Mouse (Mus musculus): ENCODE results near the gene Maea. TPM values are rescaled to one million over a fixed set of nuclear protein-coding genes. Genes with fewer than 3 reads are reported as not detected.

Maea gene
- polyA plus RNA-seq, 1 experiment = 94.9 TPM

- Histone ChIP-seq H3K79me2 (ENCODE audit: control insufficient read depth, insufficient read depth) (no peaks in the 10 kb centered on the region), H3K79me3 (ENCODE audit: low read depth) (no peaks in the 10 kb centered on the region), H3K4me3 (ENCODE audit: insufficient read depth, poor library complexity, severe bottlenecking) (no peak overlapping the region), H3K27me3 (ENCODE audit: control insufficient read depth, insufficient read depth, insufficient read length) (no peaks in the 10 kb centered on the region), H3K36me3 (ENCODE audit: control insufficient read depth, insufficient read depth) (no peaks in the 10 kb centered on the region), H3ac (ENCODE audit: control insufficient read depth, insufficient read length, low read depth) (no peak overlapping the region)
- TF ChIP-seq MAX (IDR thresholded peaks at IDR 0.05) (no peak), CTCF (IDR thresholded peaks at IDR 0.05; ENCODE audit: control insufficient read depth, insufficient read depth, insufficient read length) (peak; percentile 96), MYOD1 (IDR thresholded peaks at IDR 0.05; ENCODE audit: control insufficient read depth, insufficient read length, low read depth) (no peak)
Measured at GRCm38 (mm10) chr5:33393803-33394202, 58.5 kb downstream of the Maea start.

DNA sequence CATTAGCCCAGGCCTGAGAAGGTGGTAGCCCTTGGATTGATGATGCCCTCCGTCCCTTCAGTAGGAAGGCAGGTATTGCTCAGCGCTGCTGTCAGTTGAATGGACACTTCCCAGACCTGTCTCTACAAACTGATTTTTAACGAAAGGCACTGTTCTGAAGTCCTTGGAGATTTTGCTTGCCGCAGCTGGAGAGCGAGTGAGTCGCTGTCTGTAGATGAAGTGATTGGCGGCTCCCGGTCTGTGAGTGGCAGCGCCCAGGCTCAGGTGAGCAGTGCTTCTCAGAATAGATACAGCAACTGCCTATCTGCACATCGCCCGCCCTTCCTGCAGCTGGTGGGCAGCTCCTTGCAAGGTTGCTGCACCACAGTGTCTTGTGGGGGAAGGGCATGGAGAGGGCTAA is 60.4 kb downstream of the Maea start:
- TF ChIP-seq FOSL1 (IDR thresholded peaks at IDR 0.05; ENCODE audit: insufficient read depth, low read length, poor library complexity, severe bottlenecking) = no peak
- no peak for TF ChIP-seq CEBPB (IDR thresholded peaks at IDR 0.05; ENCODE audit: low read depth)
- H3K4me3 ChIP-seq (ENCODE audit: insufficient read depth, poor library complexity, severe bottlenecking) = no peak overlapping the region
- no peak overlapping the region for H3ac ChIP-seq (ENCODE audit: control insufficient read depth, insufficient read length, low read depth)
- no peaks in the 10 kb centered on the region for H3K79me2 ChIP-seq (ENCODE audit: control insufficient read depth, insufficient read depth)
- no peaks in the 10 kb centered on the region for H3K79me3 ChIP-seq (ENCODE audit: low read depth)
- H3K36me3 ChIP-seq (ENCODE audit: control insufficient read depth, insufficient read depth) = no peaks in the 10 kb centered on the region
- H3K27me3 ChIP-seq (ENCODE audit: control insufficient read depth, insufficient read depth, insufficient read length) = no peaks in the 10 kb centered on the region

DNA sequence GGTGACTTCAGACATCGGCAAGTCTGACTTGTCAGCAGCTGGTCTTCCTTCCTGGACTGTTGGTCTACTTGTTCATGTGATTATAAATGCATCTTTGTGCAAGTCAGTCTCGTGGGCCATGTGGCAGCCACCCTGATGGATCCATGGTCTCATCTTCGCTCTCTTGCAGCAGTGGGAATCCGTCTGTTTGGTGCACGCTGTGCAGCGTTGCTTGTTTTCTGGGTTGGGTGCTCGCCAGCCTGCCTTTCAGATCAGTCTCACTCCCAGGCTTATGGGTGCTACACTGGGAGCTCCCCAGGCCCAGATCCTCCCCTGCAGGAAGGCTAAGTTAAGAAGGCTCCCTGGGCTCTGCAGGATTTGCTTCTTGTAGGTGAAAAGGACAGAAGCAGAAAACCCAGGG is 61.5 kb downstream of the Maea start:
- Histone ChIP-seq H3K27me3 (ENCODE audit: control insufficient read depth, insufficient read depth, insufficient read length) (no peaks in the 10 kb centered on the region), H3K79me2 (ENCODE audit: control insufficient read depth, insufficient read depth) (no peaks in the 10 kb centered on the region), H3ac (ENCODE audit: control insufficient read depth, insufficient read length, low read depth) (no peak overlapping the region), H3K4me3 (ENCODE audit: insufficient read depth, poor library complexity, severe bottlenecking) (no peak overlapping the region), H3K79me3 (ENCODE audit: low read depth) (no peaks in the 10 kb centered on the region), H3K36me3 (ENCODE audit: control insufficient read depth, insufficient read depth) (no peaks in the 10 kb centered on the region)
- no peak for TF ChIP-seq MYOD1 (IDR thresholded peaks at IDR 0.05; ENCODE audit: control insufficient read depth, insufficient read length, low read depth)

- Histone ChIP-seq H3K79me2 (ENCODE audit: control insufficient read depth, insufficient read depth) (no peaks in the 10 kb centered on the region), H3K27me3 (ENCODE audit: control insufficient read depth, insufficient read depth, insufficient read length) (no peaks in the 10 kb centered on the region), H3K4me3 (ENCODE audit: insufficient read depth, poor library complexity, severe bottlenecking) (no peak overlapping the region), H3ac (ENCODE audit: control insufficient read depth, insufficient read length, low read depth) (no peak overlapping the region), H3K36me3 (ENCODE audit: control insufficient read depth, insufficient read depth) (no peaks in the 10 kb centered on the region), H3K79me3 (ENCODE audit: low read depth) (no peaks in the 10 kb centered on the region)
- TF ChIP-seq MYOD1 (IDR thresholded peaks at IDR 0.05; ENCODE audit: control insufficient read depth, insufficient read length, low read depth) (no peak), MAX (IDR thresholded peaks at IDR 0.05) (no peak), CTCF (IDR thresholded peaks at IDR 0.05; ENCODE audit: control insufficient read depth, insufficient read depth, insufficient read length) (no peak), CEBPB (IDR thresholded peaks at IDR 0.05; ENCODE audit: low read depth) (no peak), USF1 (IDR thresholded peaks at IDR 0.05; ENCODE audit: low read depth) (no peak), FOSL1 (IDR thresholded peaks at IDR 0.05; ENCODE audit: insufficient read depth, low read length, poor library complexity, severe bottlenecking) (no peak), MYOG (IDR thresholded peaks at IDR 0.05; ENCODE audit: control insufficient read depth, extremely low read depth, insufficient read length) (no peak)
Measured at GRCm38 (mm10) chr5:33400819-33401218, 65.5 kb downstream of the Maea start.

DNA sequence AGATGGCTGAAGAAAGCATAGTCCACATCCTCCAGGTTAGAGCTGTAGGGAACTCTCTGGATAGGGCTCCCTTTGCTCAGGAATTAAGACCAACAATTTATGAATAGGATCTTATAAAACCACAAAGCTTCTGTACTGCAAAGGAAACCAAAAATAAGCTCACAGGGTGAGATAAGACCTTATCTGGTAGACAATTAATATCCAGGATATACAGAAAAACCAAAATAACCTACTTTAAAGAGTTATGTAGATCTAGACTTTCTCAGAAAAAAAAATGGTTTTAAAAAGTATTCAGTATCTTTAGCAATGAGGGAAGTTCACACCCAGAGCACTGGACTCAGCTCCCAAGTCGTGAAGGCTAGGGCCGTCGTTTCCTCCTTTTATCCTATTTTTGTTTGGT is 85.0 kb downstream of the Maea start:
- Histone ChIP-seq H3K36me3 (ENCODE audit: control insufficient read depth, insufficient read depth) (no peaks in the 10 kb centered on the region), H3K27me3 (ENCODE audit: control insufficient read depth, insufficient read depth, insufficient read length) (peaks cover 5% of the 10 kb centered on the region), H3K4me3 (ENCODE audit: insufficient read depth, poor library complexity, severe bottlenecking) (no peak overlapping the region), H3ac (ENCODE audit: control insufficient read depth, insufficient read length, low read depth) (no peak overlapping the region), H3K79me3 (ENCODE audit: low read depth) (no peaks in the 10 kb centered on the region), H3K79me2 (ENCODE audit: control insufficient read depth, insufficient read depth) (no peaks in the 10 kb centered on the region)
- TF ChIP-seq MYOG (IDR thresholded peaks at IDR 0.05; ENCODE audit: control insufficient read depth, extremely low read depth, insufficient read length) (no peak), FOSL1 (IDR thresholded peaks at IDR 0.05; ENCODE audit: insufficient read depth, low read length, poor library complexity, severe bottlenecking) (no peak), CTCF (IDR thresholded peaks at IDR 0.05; ENCODE audit: control insufficient read depth, insufficient read depth, insufficient read length) (no peak), CEBPB (IDR thresholded peaks at IDR 0.05; ENCODE audit: low read depth) (no peak), MAX (IDR thresholded peaks at IDR 0.05) (no peak), USF1 (IDR thresholded peaks at IDR 0.05; ENCODE audit: low read depth) (no peak), MYOD1 (IDR thresholded peaks at IDR 0.05; ENCODE audit: control insufficient read depth, insufficient read length, low read depth) (no peak)

Other genes with a start within 250 kb of the Maea start
- gene Slc5a1, start 231.3 kb upstream of the Maea start, polyA plus RNA-seq (2012; fragmentation: generic; extraction: Trizol) = 0.01 TPM
- 1.4 TPM for gene Spon2, start 117.1 kb upstream of the Maea start, polyA plus RNA-seq (2012; fragmentation: generic; extraction: Trizol)
- 242 TPM for gene Ctbp1, start 60.5 kb upstream of the Maea start, polyA plus RNA-seq (2012; fragmentation: generic; extraction: Trizol)
- 0.94 TPM for gene Uvssa, start 43.0 kb downstream of the Maea start, polyA plus RNA-seq (2012; fragmentation: generic; extraction: Trizol)
- gene Nkx1-1, start 98.5 kb downstream of the Maea start, polyA plus RNA-seq (2012; fragmentation: generic; extraction: Trizol) = not detected